Mouse (Mus musculus) kidney, embryonic 16.5 days (tissue): ENCODE measurements at regions not wholly inside any gene's neighbourhood (a gene's known extent, or its start where the extent isn't known, plus 50 kb on each side); places are given as distances from the start of the nearest gene placed in this dataset.

Experiments
- ATAC-seq: fragments of 200-750 bp; cut with Nextera tagmentation; 2 replicates; pipeline ENCODE4 v1.8.0; 2017; ENCODE audit warnings: moderate TSS enrichment; ENCODE audit not compliant: low FRiP score, low TSS enrichment
- H3K27ac ChIP-seq: fragments of 300-500 bp; sonication (generic); 2 replicates; pipeline ENCODE4 v1.5.1; 2014; ENCODE audit warnings: low read length
- H3K27me3 ChIP-seq: fragments of 300-500 bp; sonication (generic); 2 replicates; pipeline ENCODE4 v1.6.1; 2014; ENCODE audit warnings: low read length, control low read depth, mixed read lengths; ENCODE audit not compliant: insufficient read depth
- H3K36me3 ChIP-seq: fragments of 300-500 bp; sonication (generic); 2 replicates; pipeline ENCODE4 v1.6.1; 2014; ENCODE audit warnings: low read length, control low read depth, mixed read lengths; ENCODE audit not compliant: insufficient read depth
- H3K4me1 ChIP-seq: fragments of 300-500 bp; sonication (generic); 2 replicates; pipeline ENCODE4 v1.6.1; 2014; ENCODE audit warnings: low read length, control low read depth, mixed read lengths; ENCODE audit not compliant: insufficient read depth
- H3K4me2 ChIP-seq: fragments of 300-500 bp; sonication (generic); replicated peaks from 2 replicates; pipeline ENCODE4 v1.6.1; 2014; ENCODE audit warnings: low read depth, low read length
- H3K4me3 ChIP-seq: fragments of 300-500 bp; sonication (generic); 2 replicates; pipeline ENCODE4 v1.5.1; 2014; ENCODE audit warnings: mild to moderate bottlenecking, low read length
- H3K9ac ChIP-seq: fragments of 300-500 bp; sonication (generic); replicated peaks from 2 replicates; pipeline ENCODE4 v1.6.1; 2014; ENCODE audit warnings: low read length
- H3K9me3 ChIP-seq: fragments of 300-500 bp; sonication (generic); 2 replicates; pipeline ENCODE4 v1.6.1; 2016; ENCODE audit warnings: low read length, control low read depth
- WGBS: fragments of 180-500 bp; shearing (Covaris S2); extraction: QIAGEN DNeasy Blood & Tissue Kit; methylation state at CpG from one replicate; pipeline ENCODE4 v1.1.7; 2014; 5-methylcytosine and 5-hydroxymethylcytosine counted together

DNA sequence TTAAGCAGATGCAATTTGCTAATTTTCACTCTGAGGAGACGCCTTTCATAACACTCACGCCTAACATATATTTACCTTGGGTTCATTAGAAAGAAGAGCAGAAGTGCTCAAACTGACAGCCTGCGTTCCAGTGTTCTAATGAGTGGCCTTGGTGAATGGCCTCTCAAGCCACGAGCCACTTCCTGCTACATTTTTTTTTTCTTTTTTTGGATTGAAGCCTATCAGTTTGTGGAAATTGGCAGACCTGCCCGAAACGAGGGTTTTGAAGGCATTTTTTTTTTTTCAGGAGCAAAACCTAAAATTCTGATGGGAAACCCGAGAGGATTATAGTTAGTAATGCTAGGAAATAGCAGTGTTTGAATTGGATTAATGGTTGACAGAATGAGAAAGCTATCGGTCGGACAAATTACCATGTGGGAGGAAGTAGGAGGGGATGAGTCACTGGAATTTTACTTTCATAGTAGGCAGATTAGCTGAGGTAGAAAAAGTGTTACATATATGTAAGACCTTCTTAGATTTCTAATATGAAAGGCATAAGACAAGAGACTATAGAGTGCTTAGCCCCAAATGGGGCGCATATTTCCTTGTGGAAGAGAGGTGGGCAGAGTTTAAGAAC, 113.7 kb upstream of the Cwc22 start:
- WGBS, result 54% methylated on average over 10 of the region's 10 CpGs
- Histone ChIP-seq H3K9ac (no peak overlapping the region), H3K27ac (no peak overlapping the region), H3K4me3 (no peak overlapping the region), H3K4me1 (peaks cover 11% of the 10 kb centered on the region; the same call in 1 of the 2 replicates), H3K4me2 (no peak overlapping the region; the same call in 1 of the 2 replicates), H3K27me3 (no peaks in the 10 kb centered on the region), H3K9me3 (no peaks in the 10 kb centered on the region), H3K36me3 (no peaks in the 10 kb centered on the region)
- ATAC-seq, result no peak

DNA sequence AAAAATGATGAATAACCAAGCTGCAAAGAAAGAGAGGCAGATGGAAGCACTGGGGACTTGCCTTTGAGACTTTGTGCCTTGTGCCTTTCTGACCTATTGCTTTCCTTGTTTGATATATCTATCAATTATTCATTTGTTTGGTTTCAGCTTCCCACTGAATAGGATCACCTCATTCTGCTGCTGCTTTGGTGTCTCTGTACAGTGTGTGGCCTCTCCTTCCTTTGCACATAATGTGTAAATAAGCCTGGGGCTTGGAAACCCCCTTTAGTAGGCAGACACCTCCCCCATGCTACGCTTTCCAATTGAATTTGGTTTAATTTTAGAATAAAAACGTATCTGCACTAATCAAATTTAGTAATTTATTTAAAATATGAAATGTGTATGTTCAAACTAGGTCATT, 112.8 kb upstream of the Cwc22 start:
- Histone ChIP-seq H3K27me3 (no peaks in the 10 kb centered on the region), H3K9me3 (no peaks in the 10 kb centered on the region), H3K4me3 (no peak overlapping the region), H3K4me1 (peaks cover 11% of the 10 kb centered on the region; the same call in 1 of the 2 replicates), H3K4me2 (no peak overlapping the region), H3K9ac (no peak overlapping the region), H3K36me3 (no peaks in the 10 kb centered on the region), H3K27ac (no peak overlapping the region)
- ATAC-seq, result no peak
- 85% methylated on average over 2 of the region's 2 CpGs for WGBS

DNA sequence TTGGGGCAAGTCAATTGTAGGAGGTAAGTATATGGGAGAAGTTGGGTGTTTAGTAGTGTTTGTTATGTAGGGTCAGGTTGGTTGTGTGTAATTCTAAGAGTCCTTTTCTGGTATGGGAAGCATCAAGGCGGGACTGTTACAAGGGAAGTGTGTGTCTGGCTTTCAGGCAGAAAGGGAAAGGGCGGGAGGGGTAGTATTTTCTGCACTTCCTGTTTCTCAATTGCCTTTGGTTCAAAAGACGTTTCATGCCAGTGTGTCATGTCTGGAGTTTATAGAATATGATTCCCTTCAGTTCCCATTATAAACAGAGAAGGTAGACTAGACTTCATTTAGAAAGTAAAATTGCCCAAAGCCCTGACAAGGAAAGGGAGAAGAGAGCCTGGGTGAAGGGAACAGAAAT, 107.7 kb upstream of the Cwc22 start:
- H3K4me2 ChIP-seq, result no peak overlapping the region
- H3K36me3 ChIP-seq, result no peaks in the 10 kb centered on the region
- H3K27ac ChIP-seq, result no peak overlapping the region
- ATAC-seq, result no peak
- H3K9me3 ChIP-seq, result no peaks in the 10 kb centered on the region
- H3K27me3 ChIP-seq, result no peaks in the 10 kb centered on the region
- no peak overlapping the region for H3K4me3 ChIP-seq
- no peak overlapping the region for H3K9ac ChIP-seq
- H3K4me1 ChIP-seq, result peaks cover 5% of the 10 kb centered on the region
- WGBS, result 61% methylated on average over 3 of the region's 3 CpGs

DNA sequence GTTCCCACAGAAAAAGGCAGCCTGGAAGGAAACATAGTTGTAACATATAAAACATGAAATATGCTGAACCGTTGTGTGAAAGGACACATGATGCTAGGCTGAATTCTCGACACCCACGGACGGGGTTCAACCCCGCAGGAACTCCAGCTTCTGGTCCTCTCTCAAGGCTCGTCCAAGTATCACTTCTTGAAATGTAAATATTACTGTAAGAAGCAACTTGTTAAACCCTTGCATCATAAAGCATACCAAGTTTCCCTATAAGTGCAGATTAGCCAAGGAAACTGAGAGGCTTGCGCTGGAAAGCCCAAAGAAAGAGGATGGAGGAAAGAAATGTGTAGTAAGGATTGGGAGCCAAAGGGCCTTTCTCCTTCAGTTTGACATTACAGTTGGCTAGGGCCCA, 104.4 kb upstream of the Cwc22 start:
- H3K9ac ChIP-seq, result no peak overlapping the region
- H3K4me3 ChIP-seq, result no peak overlapping the region
- no peak for ATAC-seq
- H3K27me3 ChIP-seq, result no peaks in the 10 kb centered on the region
- no peaks in the 10 kb centered on the region for H3K36me3 ChIP-seq
- H3K27ac ChIP-seq, result no peak overlapping the region
- H3K9me3 ChIP-seq, result no peaks in the 10 kb centered on the region
- peaks cover 9% of the 10 kb centered on the region for H3K4me1 ChIP-seq
- H3K4me2 ChIP-seq, result no peak overlapping the region
- WGBS, result 84% methylated on average over 7 of the region's 7 CpGs

DNA sequence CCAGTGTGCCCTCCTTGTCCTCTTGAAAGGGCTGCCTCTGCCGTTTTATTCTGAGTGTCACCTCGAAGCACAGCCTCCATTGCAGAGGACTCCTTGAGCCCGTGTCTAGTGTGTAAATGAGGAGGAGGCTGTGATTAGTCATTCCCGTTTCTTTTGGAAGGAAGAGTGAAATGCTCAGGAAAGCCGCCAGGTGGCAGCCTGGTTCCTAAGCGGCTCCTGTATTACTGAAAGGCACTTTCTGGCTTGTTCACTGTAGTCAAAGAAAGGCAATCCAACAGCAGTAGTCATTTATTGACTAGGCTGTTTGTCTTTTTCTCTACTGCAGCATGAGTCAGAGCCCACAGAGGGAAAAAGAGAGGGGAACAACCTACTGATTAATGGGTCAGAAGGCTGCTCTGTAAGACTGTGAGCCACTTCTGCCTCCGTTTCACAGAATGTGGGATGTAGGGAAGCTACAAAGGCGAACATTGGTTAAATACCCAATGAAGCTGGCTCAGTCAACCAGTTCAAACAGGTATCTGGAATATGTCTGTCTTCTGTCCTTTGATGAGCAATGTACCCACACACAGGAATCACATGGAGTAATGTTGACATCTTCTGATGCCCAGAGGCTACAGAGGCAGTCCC, 103.2 kb upstream of the Cwc22 start:
- H3K4me1 ChIP-seq, result peaks cover 9% of the 10 kb centered on the region
- peak overlapping the region; percentile 48 for H3K4me2 ChIP-seq
- peak overlapping the region; percentile 24 for H3K4me3 ChIP-seq
- H3K27me3 ChIP-seq, result no peaks in the 10 kb centered on the region
- 16% methylated on average over 8 of the region's 8 CpGs for whole genome bisulfite sequencing
- no peak overlapping the region for H3K27ac ChIP-seq
- ATAC-seq, result peak; percentile 94
- 0 out of 2 replicates have a peak overlapping the region, but pooled peaks have one; percentile 5 for H3K9ac ChIP-seq
- H3K36me3 ChIP-seq, result no peaks in the 10 kb centered on the region
- H3K9me3 ChIP-seq, result no peaks in the 10 kb centered on the region

DNA sequence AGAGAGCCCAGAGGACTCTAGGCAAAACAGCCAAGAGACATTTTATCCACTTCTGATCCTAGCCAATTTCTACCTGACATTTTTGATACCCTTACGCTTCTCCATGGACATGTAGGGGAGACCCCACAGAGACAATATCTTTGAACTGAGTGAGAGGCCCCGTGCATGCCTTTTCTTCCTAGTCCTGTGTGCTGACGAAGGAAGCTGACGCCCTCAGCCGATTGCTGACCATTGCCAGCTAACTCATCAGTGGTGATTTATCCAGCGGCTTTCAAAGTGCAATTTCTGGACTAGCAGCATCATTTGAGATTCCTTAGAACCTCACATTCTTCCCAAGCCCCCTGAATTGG, 102.5 kb upstream of the Cwc22 start:
- H3K36me3 ChIP-seq, result no peaks in the 10 kb centered on the region
- H3K27ac ChIP-seq, result no peak overlapping the region
- no peaks in the 10 kb centered on the region for H3K27me3 ChIP-seq
- 0 out of 2 replicates have a peak overlapping the region, but pooled peaks have one; percentile 5 for H3K9ac ChIP-seq
- H3K4me3 ChIP-seq, result peak overlapping the region; percentile 24; the same call in 1 of the 2 replicates
- H3K4me2 ChIP-seq, result peak overlapping the region; percentile 48
- peaks cover 9% of the 10 kb centered on the region for H3K4me1 ChIP-seq
- no peak for ATAC-seq
- no peaks in the 10 kb centered on the region for H3K9me3 ChIP-seq
- 53% methylated on average over 6 of the region's 6 CpGs for WGBS

DNA sequence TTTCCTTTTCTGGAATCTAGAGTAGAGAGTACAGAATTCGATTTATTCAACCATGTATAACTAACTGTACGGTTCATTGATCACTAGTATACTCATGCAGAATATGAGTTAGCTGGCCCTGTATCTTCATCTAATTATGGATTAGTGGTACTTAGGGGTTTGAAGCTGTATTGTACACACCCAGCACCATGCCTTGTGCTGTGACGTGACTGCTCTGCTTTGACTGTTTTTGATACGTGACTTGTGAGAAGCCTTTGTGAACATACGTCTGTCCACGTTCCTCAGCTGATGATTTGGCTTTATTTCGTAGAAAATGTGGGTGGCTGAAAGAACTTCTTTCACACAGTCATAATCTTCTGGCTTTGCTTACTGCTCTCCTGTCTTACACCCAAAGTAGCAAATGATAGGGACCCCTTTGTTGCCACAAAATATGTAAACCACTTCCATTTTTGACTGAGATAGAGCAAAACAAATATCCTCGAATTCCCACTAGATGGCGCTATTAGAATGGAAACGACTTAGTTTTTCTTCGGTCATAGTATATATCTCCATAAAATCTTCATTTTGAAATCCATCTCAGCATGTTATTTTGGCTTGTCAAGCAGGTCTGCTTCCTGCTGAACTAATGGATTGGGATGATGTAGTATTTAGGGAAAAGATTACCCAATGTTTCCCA, 102.0 kb upstream of the Cwc22 start:
- WGBS, result 40% methylated on average over 11 of the region's 11 CpGs
- Histone ChIP-seq H3K27ac (no peak overlapping the region), H3K4me3 (no peak overlapping the region), H3K4me1 (peaks cover 9% of the 10 kb centered on the region), H3K9ac (no peak overlapping the region), H3K36me3 (no peaks in the 10 kb centered on the region), H3K9me3 (no peaks in the 10 kb centered on the region), H3K4me2 (peak overlapping the region; percentile 48), H3K27me3 (no peaks in the 10 kb centered on the region)
- no peak; the same call in 1 of the 2 replicates for ATAC-seq

DNA sequence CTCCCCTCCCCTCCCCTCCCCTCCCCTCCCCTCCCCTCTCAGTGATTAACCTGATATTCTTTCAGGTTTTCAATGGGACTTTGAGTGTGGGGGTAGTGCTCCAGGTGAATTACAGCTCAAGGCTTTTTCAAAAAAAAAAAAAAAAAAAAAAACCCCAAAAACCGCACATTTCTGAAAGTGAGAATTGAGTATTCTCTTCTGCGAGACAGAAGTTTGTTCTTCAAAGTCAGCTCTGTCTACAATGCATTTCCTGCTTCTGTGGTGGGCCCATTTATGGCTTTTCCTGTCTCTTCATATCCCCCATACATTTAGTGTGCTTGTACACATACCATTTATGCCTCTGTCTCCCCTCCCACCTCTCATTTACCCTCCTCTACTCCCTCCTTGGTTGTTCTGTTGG, 81.1 kb upstream of the Cwc22 start:
- Histone ChIP-seq H3K4me3 (no peak overlapping the region), H3K27me3 (no peaks in the 10 kb centered on the region), H3K27ac (no peak overlapping the region), H3K9ac (no peak overlapping the region), H3K4me2 (no peak overlapping the region), H3K4me1 (no peaks in the 10 kb centered on the region), H3K36me3 (no peaks in the 10 kb centered on the region), H3K9me3 (no peaks in the 10 kb centered on the region)
- 59% methylated on average over 2 of the region's 2 CpGs for WGBS
- no peak for ATAC-seq

DNA sequence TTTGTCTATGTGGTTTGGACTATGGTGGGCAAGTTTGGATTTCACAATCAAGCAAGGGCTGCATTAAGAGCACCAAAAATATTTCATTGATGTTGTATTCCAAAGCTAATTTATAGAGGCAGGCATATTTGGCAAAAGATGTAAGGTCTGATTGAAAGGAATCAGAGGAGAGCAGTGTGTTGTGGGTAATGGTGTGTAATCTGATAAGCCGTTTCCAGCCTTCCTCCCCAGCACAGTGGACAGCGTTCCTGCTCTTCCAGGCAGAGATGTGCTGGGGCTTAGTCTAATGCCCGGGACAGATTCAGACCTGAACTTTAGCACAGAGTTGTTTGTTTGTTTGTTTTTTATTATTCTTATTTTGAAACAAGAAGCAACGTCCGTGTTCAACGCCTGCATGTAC, 80.6 kb upstream of the Cwc22 start:
- 29% methylated on average over 6 of the region's 6 CpGs for WGBS
- no peaks in the 10 kb centered on the region for H3K36me3 ChIP-seq
- H3K4me3 ChIP-seq, result no peak overlapping the region
- no peak overlapping the region for H3K27ac ChIP-seq
- H3K27me3 ChIP-seq, result no peaks in the 10 kb centered on the region
- no peak for ATAC-seq
- H3K4me2 ChIP-seq, result no peak overlapping the region
- H3K9ac ChIP-seq, result no peak overlapping the region
- no peaks in the 10 kb centered on the region for H3K4me1 ChIP-seq
- no peaks in the 10 kb centered on the region for H3K9me3 ChIP-seq
